Mouse (Mus musculus) spleen, adult 2 months (tissue): ENCODE measurements around the gene Cd209b. TPM values are rescaled to one million over a fixed set of nuclear protein-coding genes. Genes with fewer than 3 reads are reported as not detected.
A peak's percentile ranks its signal among the peaks of the same experiment; 100 is the strongest.

Experiments used
- DNase-seq, 2 experiments: peaks; one replicate each; pipeline versions ENCODE4 v3.0.0 to v3.0.0-alpha.2; 2012 to 2021; ENCODE audit warnings: low spot score in 2 of 2, low read depth in 1 of 2
- H3K27ac ChIP-seq: fragments of 200-500 bp; 2 replicates; pipeline ENCODE4 v1.5.1; 2012; ENCODE audit warnings: low read length, inconsistent platforms; ENCODE audit not compliant: insufficient read depth
- H3K27me3 ChIP-seq: fragments of 200-500 bp; 2 replicates; pipeline ENCODE4 v1.6.1; 2012; ENCODE audit warnings: mild to moderate bottlenecking, moderate library complexity, low read length, inconsistent platforms; ENCODE audit not compliant: control insufficient read depth, insufficient read depth
- H3K36me3 ChIP-seq: fragments of 200-500 bp; 2 replicates; pipeline ENCODE4 v1.6.1; 2012; ENCODE audit warnings: mild to moderate bottlenecking, low read length, inconsistent platforms; ENCODE audit not compliant: control insufficient read depth, insufficient read depth
- H3K4me1 ChIP-seq: fragments of 200-500 bp; 2 replicates; pipeline ENCODE4 v1.6.1; 2011; ENCODE audit warnings: inconsistent platforms; ENCODE audit not compliant: control insufficient read depth, insufficient read depth, insufficient read length
- H3K4me3 ChIP-seq: fragments of 200-500 bp; 2 replicates; pipeline ENCODE4 v1.5.1; 2011; ENCODE audit warnings: mild to moderate bottlenecking, inconsistent platforms; ENCODE audit not compliant: insufficient read depth, insufficient read length; ENCODE audit errors: extremely low read depth
- CTCF ChIP-seq: fragments of 200-500 bp; IDR thresholded peaks from 2 replicates; pipeline ENCODE4 v1.5.1; 2011; ENCODE audit warnings: mild to moderate bottlenecking, inconsistent platforms; ENCODE audit not compliant: insufficient read depth, insufficient read length, insufficient replicate concordance; ENCODE audit errors: extremely low read depth
- POLR2A ChIP-seq: fragments of 200-500 bp; IDR thresholded peaks from 2 replicates; pipeline ENCODE4 v1.6.1; 2011; ENCODE audit warnings: low read depth, low read length, inconsistent platforms
- WGBS: fragments of 180-500 bp; shearing (Covaris S2); methylation state at CpG from one replicate; pipeline ENCODE4 v1.1.7; 2018; 5-methylcytosine and 5-hydroxymethylcytosine counted together
- polyA plus RNA-seq: library from polyadenylated mRNA; depleted of rRNA; stranded (reverse); fragments of >200 nt; gene quantifications from 2 replicates; pipeline ENCODE4 v1.2.3, GENCODE M21; 2012; rRNA removed

Cd209b gene
- 2.6 and 7.8 TPM in 2 replicates for polyA plus RNA-seq

GRCm38 (mm10) chr8:3926744-3927143, at the start of gene Cd209b:
Gene Cd209b, minus strand, starts transcription at chr8:3926844.
- Histone ChIP-seq H3K27ac (no peak within 1 kb of the TSS), H3K4me1 (no peaks in the 10 kb centered on the region), H3K27me3 (no peaks in the 10 kb centered on the region), H3K36me3 (no peaks in the 10 kb centered on the region), H3K4me3 (no peak within 1 kb of the TSS)
- TF ChIP-seq CTCF (no peak), POLR2A (no peak)
- WGBS, result 85% methylated on average over 3 of the region's 3 CpGs
- DNase-seq, result no peak

GRCm38 (mm10) chr8:3956037-3956436, 29.4 kb upstream of the Cd209b start:
- WGBS, result 50% methylated on average over 1 of the region's 1 CpGs
- no peaks in the 10 kb centered on the region for H3K4me1 ChIP-seq
- H3K27me3 ChIP-seq, result no peaks in the 10 kb centered on the region
- H3K27ac ChIP-seq, result no peak overlapping the region
- no peaks in the 10 kb centered on the region for H3K36me3 ChIP-seq
- no peak overlapping the region for H3K4me3 ChIP-seq
- TF ChIP-seq CTCF (peak; percentile 54; the same call in 1 of the 2 replicates), POLR2A (no peak)
- DNase-seq, result peak; percentile 8 to 23

GRCm38 (mm10) chr8:3954646-3955045, 28.0 kb upstream of the Cd209b start, which contains the start of gene Cd209c:
Gene Cd209c, minus strand, starts transcription at chr8:3954746.
- 74% methylated on average over 1 of the region's 1 CpGs for WGBS
- TF ChIP-seq CTCF, result no peak
- TF ChIP-seq POLR2A, result no peak

GRCm38 (mm10) chr8:3940023-3940422, 13.4 kb upstream of the Cd209b start:
- Histone ChIP-seq H3K36me3 (no peaks in the 10 kb centered on the region), H3K27me3 (no peaks in the 10 kb centered on the region), H3K4me3 (no peak overlapping the region), H3K4me1 (no peaks in the 10 kb centered on the region), H3K27ac (no peak overlapping the region)
- no peak for DNase-seq
- TF ChIP-seq POLR2A (no peak), CTCF (no peak)
- WGBS, result 37% methylated on average over 3 of the region's 3 CpGs

More at GRCm38 (mm10) chr8:3954646-3955045, 28.0 kb upstream of the Cd209b start, which contains the start of gene Cd209c:
- Histone ChIP-seq H3K4me1 (no peaks in the 10 kb centered on the region), H3K27me3 (no peaks in the 10 kb centered on the region), H3K36me3 (no peaks in the 10 kb centered on the region), H3K27ac (no peak within 1 kb of the TSS), H3K4me3 (no peak within 1 kb of the TSS)
- DNase-seq, result no peak

GRCm38 (mm10) chr8:3878455-3878854, 48.2 kb downstream of the Cd209b start, which contains the start of gene Cd209d:
Gene Cd209d, minus strand, starts transcription at chr8:3878555.
- no peaks in the 10 kb centered on the region for H3K36me3 ChIP-seq
- WGBS, result 60% methylated on average over 4 of the region's 4 CpGs
- no peak for DNase-seq
- no peak within 1 kb of the TSS for H3K27ac ChIP-seq
- TF ChIP-seq POLR2A (no peak), CTCF (no peak)
- no peak within 1 kb of the TSS for H3K4me3 ChIP-seq
- no peaks in the 10 kb centered on the region for H3K27me3 ChIP-seq
- H3K4me1 ChIP-seq, result no peaks in the 10 kb centered on the region

- H3K36me3 ChIP-seq, result no peaks in the 10 kb centered on the region
- H3K27me3 ChIP-seq, result no peaks in the 10 kb centered on the region
- H3K4me3 ChIP-seq, result no peak overlapping the region
- H3K27ac ChIP-seq, result no peak overlapping the region
- DNase-seq, result no peak
- WGBS, result 89% methylated on average over 2 of the region's 2 CpGs
- TF ChIP-seq POLR2A, result no peak
- no peak for TF ChIP-seq CTCF
- no peaks in the 10 kb centered on the region for H3K4me1 ChIP-seq
Observed at GRCm38 (mm10) chr8:3876121-3876520, 50.5 kb downstream of the Cd209b start.

Other genes with a start within 250 kb of the Cd209b start
- gene Fcer2a, start 232.7 kb downstream of the Cd209b start, polyA plus RNA-seq, result 50.9 and 51.7 TPM in 2 replicates
- 0.69 and 1.1 TPM in 2 replicates for gene Clec4g, start 206.2 kb downstream of the Cd209b start, polyA plus RNA-seq
- gene Cd209a, start 177.9 kb downstream of the Cd209b start, polyA plus RNA-seq, result 0.77 and 0.93 TPM in 2 replicates
- gene Cd209e, start 72.5 kb downstream of the Cd209b start, polyA plus RNA-seq, result 0.07 and 0.11 TPM in 2 replicates
- gene Cd209d, start 48.3 kb downstream of the Cd209b start, polyA plus RNA-seq, result 3.6 and 3.7 TPM in 2 replicates
- gene Cd209c, start 27.9 kb upstream of the Cd209b start, polyA plus RNA-seq, result 0.40 and 0.53 TPM in 2 replicates
- gene Cd209f, start 179.0 kb upstream of the Cd209b start, polyA plus RNA-seq, result 2.8 and 10.7 TPM in 2 replicates
- 1.1 and 4.6 TPM in 2 replicates for gene Cd209g, start 207.3 kb upstream of the Cd209b start, polyA plus RNA-seq
- 10.2 and 12.9 TPM in 2 replicates for gene Evi5l, start 239.7 kb upstream of the Cd209b start, polyA plus RNA-seq